Mouse (Mus musculus): Measurements from ENCODE around the gene P4hb.

P4hb gene

GRCm38 (mm10) chr11:120572752-120573584, at the start of gene P4hb:
Gene P4hb, minus strand, starts transcription at chr11:120573253.
- peak; percentile 100 for DNase-seq (ENCODE audit: low spot score)

DNA sequence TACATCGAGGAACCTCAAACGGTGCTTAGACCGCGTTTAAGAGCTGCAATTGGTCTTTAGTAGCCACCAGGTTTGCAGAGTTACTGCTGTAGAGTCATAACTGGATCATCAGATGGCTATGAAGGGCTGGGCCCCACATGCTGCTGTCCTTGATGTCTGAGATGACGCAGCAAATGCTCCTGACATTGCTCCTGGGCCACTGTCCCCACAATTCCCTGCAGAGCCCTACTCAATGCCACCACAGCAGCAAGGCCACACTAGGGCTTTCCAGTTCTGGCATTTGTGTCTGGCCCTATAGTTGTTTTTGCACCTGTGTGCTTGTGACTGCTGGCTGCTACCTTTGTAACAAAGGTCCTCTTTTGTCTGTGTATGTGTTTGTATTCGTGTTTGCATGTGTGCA, 49.8 kb upstream of the P4hb start:
- no peak for DNase-seq (ENCODE audit: low spot score)

GRCm38 (mm10) chr11:120620195-120620594, 47.1 kb upstream of the P4hb start:
- DNase-seq (ENCODE audit: low spot score): no peak

GRCm38 (mm10) chr11:120618619-120619535, 45.8 kb upstream of the P4hb start:
- DNase-seq (ENCODE audit: low spot score): no peak

- peak; percentile 84 for DNase-seq (ENCODE audit: low spot score)
Observed at GRCm38 (mm10) chr11:120617519-120618112, 44.6 kb upstream of the P4hb start, which contains the start of gene Pcyt2. Gene Pcyt2, minus strand, starts transcription at chr11:120617936.

DNA sequence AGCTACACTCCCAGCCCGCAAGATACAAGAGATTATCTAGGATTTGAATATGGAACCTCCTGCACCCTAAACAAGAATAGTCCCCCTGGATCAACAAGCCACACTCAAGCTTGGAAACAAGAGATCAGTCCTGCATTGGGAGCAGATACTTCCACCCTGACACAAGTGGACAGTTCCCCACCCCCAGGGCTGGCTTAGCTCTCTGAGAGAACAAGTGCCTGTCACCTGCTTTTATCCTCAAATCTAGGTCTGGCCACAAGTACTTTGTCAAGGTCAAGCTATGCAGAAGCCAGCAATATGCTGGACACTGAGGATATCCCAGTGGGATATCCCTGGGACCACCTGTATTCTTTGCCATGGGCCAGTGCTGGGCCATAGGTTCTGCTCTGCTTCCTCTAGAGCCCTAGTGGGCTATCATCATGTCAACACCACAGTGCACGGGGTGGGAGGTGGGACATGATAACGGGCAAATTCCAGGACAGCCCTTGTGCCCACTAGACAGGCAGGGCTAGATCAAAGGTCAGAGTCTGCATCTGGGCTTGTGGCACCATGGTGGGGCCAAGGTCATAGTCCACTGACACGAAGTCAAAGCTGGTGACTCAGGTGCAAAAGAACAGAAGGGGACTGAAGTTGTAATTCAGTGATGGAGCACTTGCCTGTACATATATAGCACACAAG, 43.7 kb upstream of the P4hb start:
- DNase-seq (ENCODE audit: low spot score): no peak

GRCm38 (mm10) chr11:120615606-120616203, 42.7 kb upstream of the P4hb start:
- no peak for DNase-seq (ENCODE audit: low spot score)

DNA sequence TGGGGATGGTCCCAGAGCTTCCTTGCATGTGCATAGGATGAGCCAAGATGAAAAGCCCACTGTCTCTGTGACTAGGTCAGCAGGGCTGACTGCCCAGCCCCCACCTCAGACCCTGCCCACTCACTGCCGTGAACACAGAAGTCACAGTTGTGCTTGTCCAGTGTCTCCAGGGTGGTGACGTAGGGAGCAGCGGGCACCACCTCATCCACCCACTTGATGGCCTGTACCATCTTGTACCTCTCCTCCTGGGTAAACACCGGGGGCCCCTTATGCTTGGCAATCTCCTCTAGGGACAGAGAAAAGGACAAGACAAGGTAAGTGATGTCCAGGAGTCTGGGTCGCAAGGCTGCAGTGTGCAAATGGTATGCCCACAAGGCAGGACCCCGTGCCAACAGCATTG, 42.1 kb upstream of the P4hb start:
- DNase-seq (ENCODE audit: low spot score): no peak

- no peak for DNase-seq (ENCODE audit: low spot score)
Observed at GRCm38 (mm10) chr11:120613976-120614375, 40.9 kb upstream of the P4hb start.

GRCm38 (mm10) chr11:120613481-120613972, 40.5 kb upstream of the P4hb start:
- no peak for DNase-seq (ENCODE audit: low spot score)

DNA sequence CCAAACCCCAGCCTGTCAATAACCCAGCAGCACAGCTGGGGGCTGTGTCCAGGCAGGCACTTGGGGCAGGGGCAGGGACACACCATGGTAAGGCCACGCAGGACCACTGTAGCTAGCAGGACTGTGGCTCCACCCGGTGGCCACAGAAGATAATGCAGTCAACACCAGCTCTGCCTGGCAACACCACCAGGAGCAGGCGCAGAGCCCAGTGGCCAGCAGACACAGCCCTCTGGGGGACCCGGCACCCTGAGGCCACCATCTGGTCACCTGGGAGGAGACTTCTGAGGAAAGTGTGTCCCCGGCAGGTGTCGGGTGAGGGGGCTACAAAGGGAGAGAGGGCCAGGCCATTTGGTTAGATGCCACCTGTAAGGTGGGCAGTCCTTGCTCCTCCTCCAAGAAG, 39.7 kb upstream of the P4hb start:
- no peak for DNase-seq (ENCODE audit: low spot score)

DNA sequence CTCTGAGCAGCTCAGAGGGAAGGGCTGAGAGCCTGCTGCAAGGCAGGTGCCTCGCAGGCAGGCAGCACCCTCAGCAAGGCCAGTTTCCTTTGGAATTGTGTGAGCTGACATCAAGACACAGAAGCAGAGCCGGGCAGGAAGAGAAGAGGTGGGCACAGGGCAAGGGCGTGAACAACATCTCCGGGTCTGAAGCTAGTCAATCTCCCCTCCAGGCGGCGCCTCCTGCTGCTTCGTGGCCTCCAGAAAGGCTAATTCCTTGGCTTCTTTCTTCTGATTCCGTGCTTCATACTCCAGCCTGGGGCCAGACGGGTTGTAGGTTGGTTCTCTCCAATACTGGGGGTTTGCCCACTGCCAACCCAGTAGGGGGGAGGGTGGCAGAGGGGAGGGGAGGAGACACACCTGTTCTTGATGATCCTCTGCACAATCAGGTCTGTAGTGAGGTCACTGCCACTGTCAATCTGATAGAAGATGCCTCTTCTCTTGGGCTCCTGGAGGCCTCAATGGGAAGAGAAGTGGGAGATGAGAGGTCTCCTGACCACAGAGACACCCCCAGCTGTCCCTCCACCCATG, 37.5 kb upstream of the P4hb start:
- DNase-seq (ENCODE audit: low spot score): no peak

DNA sequence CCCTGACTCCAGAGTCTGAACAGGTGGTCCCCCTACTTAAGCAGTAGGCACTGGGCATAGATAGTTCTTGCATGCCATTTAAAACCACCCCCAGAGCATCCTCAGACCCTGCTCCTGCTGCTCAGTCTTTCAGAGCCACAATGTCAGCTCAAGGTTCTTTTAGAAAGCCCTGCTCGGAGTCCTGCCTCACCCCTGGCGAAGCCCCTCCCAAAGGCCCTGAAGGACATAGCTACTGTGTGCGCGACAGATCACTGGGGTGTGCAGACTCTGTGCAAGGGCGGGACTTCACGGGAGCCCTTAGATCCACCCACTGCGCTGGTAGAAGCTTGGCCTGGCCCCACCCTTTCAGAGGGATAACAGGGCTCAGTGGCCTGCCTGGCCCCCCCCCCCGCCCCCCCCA, 36.2 kb upstream of the P4hb start:
- peak; percentile 58 for DNase-seq (ENCODE audit: low spot score)

DNA sequence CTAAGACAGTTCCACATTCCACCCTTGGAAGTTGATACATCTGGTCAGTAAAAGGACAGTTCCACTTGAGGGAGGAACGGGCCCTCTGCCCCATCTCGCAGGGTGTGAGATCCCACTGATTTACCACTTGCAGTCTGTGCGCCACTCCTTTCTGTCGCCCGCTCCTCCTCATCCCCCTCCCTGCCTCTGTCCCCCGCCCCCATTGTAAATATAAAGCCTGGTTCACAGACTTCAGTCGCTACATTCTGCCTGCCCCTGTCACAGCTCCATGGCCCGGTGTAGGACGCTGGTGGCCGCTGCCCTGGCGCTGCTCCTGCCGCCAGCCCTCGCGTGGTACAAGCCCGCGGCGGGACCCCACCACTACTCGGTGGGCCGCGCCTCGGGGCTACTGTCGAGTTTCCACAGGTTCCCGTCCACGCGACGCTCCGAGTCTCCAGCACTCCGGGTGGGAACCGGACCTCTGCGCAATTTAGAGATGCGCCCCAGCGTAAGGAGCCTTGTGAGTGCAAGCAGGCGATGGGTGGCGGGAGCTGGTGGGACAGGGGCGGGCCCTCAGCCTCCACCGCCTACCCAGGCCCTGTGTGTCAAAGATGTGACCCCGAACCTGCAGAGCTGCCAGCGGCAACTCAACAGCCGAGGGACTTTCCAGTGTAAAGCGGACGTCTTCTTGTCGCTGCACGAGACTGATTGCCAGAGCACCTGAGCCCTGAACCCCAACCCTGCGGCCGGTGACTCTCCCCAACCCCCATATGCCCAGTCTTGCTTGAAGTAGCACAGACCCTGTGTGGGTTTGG, 35.4 kb upstream of the P4hb start, which contains the start of gene Npb:
Npb (plus strand) TSS at position 237 of the 794 bp plus-strand sequence.
- no peak for DNase-seq (ENCODE audit: low spot score)

DNA sequence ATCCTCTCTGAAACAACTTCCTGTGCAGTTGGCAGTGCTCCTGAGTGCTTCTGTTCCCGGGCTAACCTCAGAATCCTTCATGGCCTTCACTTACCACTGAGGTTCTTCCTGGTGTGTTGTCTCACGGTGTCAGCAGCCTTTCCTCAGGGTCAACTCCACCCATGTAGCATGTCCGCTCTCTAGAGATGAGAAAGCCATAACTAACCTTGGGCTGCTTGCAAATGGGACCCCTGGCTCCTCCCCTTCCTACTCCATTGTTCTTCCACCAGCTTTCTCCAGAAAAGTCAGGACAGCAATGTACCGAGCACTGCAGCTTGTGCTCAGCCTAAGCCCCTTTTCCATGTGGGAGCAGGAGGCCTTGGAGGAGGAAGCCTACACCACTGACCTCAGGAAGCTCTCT, 33.7 kb upstream of the P4hb start:
- DNase-seq (ENCODE audit: low spot score): no peak

DNA sequence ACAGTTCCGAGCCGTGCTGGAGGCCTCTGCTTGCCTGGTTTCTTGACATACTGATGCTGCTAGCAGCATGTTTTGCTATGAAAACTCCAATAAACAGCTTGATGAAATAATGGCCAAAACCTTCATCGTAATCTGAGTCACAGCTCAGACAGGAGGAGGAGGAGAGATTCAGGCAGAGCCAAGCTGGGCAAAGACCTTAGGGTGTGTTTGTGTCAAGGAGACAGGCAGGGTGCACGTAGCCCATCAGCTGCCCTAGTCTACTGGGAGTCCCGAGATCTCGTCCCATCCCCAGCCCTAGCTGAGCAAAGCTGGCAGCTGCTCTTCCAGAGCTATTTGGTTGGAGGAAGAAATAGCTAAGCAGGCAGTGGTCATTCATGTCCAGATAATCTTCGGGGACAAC, 32.6 kb upstream of the P4hb start:
- no peak for DNase-seq (ENCODE audit: low spot score)

DNA sequence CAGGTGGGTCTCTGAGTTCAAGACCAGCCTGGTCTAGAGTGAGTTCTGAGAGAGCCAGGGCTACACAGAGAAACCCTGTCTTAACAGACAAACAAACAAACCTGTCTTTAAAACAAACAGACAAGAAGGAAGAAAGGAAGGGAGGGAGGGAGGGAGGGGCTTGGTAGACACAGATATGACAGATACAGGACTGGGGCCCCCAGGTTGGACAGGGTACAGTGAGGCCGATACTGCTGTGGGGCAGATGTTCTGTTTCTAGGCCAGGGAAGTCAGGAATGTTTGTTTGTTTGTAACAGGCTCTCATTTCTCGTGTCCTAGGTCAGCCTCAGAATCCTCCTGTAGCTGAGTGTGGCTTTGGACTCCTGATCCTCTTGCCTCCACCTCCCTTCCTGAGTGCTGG, 30.5 kb upstream of the P4hb start:
- no peak for DNase-seq (ENCODE audit: low spot score)

GRCm38 (mm10) chr11:120600716-120601115, 27.7 kb upstream of the P4hb start:
- DNase-seq (ENCODE audit: low spot score): no peak

GRCm38 (mm10) chr11:120598990-120599549, 26.0 kb upstream of the P4hb start:
- no peak for DNase-seq (ENCODE audit: low spot score)

Data from ovary, adult 18-20 months (tissue).